Mouse (Mus musculus): ENCODE data around the gene Apc2.

The Apc2 gene

DNA sequence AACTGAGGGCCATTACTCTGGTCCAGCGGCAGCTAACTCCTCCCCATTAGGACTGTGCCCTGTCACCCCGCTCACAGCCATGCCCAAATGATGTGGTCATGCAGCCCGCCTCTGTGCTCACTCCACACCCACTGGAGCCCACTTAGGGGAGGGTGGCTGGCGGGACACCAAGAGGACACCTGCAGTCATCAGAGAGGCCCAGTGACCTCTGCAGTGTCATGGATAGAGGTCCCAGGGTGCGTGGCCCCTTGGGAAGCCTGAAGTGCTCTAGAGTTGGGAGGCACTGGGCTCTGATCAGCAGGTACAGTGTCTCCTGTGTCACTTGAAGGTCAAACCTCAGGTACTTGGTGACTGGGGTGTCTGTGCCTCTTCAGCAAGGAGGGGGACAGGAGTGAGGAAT, 1.0 kb downstream of the Apc2 start:
- DNase-seq: peak in 1 of 2 experiments; percentile 44

DNA sequence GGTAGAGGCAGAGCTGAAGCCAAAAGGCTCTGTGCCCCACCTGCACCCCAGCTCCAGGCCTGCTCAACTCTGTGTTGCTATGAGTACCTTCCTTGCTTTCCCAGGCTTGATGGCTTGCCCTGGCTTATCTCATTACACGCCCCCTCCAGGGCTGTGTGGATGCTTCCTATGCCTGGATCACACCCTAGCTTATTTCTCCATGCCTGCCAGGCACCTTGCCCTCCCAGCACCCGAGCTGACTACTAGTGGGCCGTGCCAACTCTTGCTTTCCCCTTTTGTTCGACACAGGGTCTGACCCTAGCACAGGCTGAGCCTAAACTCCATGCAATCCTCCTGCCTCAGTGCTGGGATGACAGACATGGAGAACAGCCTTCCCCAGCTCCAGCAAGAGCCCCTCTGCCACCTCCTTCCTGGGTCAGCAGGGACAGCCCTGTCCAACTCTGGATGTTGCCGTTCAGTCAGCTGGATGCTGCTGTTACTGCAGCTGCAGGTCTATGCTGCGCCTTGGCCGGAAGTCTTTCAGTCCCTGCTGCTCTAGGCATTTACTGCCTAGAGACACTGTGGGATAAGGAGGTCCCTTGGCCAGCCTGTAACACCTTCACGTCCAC, 1.9 kb downstream of the Apc2 start:
- peak in 1 of 2 experiments; percentile 40 for DNase-seq

DNA sequence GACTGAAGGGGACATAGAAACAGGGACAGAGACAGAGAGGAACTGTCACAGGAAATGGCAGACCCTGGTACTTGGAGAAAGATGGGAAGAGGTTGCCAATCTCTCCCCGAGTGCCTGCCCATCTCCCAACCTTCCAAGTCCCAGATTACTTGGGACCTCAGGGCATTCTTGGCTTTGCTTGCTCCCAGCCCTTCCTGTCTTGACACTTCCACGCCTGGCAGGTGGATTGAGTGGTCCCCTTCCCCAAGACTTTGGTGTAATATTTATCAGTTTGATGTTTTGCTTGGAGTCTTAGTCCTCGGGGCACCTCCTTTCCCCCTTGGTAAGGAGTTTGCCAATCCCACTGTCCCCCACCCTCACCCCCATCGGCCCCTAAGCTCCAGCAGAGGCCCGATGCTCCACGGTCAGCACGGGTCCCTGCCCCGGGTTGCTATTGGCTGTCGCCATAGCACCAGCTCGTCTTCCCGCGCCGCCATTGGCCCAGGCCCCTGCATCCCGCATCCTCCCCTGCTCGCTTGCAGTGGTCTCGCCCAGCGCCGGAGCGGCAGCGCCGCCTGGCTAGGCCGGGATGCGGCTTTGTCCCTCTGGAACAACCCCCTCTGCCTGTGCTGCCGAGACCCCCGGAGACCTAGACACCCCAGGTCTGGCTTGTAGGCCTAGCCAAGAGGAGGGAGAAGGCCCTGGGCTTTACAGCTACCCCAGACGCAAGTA, 2.9 kb downstream of the Apc2 start:
- DNase-seq: peak; percentile 95 to 97

DNA sequence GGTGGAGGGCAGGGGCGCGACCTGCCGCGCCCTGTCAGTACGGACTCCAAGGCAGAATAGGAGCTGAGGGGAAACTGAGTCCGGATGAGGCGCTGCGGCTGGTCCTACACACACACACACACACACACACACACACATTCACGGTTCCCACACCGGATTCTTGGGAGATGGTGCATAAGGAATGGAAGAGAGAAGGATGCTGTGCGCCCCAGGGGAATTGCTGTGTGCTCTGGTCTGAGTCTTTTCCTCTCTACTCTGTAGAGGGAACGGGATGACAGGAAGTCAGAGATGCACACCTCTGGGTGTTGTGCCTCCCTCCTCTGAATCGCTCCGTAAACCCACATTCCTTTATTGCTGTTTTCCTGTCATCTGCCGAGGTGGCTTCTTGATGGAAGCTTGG, 3.5 kb downstream of the Apc2 start:
- no peak for DNase-seq

DNA sequence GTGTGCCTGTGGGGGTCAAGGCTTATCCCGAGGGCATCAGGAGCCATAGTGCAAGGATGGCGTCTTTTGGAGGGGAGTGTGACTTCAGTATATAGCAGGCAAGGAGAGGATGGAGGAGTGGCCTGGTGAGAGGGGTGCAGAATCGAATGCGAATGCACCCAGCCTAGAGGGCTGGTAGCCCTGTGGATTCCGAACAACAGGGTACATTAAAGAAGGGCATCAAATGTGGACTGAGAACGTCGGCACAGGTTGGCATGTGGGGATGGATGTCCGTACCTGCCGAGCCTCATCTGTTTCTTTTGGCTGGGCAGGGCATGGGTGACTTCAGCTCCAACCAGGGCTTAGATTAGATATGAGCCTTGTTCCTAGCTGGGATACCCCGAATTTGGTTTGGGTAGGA, 4.0 kb downstream of the Apc2 start:
- DNase-seq: peak in 1 of 2 experiments; percentile 43

DNA sequence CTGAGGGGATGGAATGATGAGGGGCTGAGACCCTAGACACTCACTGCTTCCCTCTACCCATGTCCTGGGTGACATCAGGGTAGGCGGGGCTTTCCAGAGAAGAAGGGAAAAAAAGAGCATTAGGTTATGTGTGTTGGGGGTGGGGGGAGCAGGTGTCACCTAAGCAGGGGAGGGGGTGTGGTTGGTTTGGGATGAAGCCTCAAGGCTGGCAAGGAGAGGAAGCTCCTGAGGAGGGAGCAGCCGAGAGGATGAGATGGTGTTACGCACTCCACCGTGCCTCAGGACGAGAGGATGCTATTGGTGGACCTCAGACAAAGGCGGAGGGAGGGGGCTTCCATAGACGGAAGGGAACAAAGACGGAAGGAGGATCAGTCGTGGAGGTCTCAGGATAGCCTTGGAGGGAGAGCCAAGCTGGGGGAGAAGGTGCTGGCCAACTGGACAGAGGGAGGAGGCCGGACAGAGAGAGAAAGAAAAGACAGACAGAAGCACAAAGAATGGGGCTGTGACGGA, 5.0 kb downstream of the Apc2 start:
- DNase-seq: peak in 1 of 2 experiments; percentile 40

DNA sequence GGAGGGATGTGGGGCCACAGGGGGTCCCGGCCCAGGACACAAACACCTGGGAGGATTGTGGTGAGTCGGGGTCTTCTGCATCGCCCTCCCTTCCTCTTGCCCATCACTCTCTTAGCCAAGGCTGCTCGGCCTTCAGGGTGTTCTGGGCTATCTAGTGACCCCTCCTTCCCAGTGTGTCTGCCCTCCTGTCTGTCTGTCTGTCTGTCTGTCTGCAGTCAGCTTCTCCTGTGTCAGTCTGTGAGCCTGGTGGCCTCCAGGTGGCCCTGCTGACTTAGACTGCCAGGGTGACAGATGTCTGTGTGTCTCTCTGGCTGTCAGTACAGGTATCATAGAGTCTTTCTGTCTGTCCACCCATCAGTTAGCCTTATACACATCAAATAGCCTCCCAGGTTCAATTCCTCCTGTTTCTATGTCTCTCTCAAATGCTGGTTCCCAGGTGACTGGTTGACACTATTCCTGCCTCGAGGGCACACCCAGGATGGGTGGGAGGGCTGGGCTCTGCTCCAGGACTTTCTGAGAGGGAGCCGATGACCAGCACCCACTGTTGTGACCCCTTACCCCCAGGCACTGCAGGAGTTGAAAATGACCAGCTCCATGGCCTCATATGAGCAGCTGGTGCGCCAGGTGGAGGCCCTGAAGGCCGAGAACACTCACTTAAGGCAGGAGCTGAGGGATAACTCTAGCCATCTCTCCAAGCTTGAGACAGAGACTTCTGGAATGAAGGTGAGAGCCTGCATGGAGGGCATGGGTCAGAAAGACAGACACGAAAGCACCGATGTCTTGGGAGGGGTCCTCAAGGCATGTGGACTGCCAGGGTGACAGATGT, 5.7 kb downstream of the Apc2 start:
- peak in 1 of 2 experiments; percentile 46 for DNase-seq

DNA sequence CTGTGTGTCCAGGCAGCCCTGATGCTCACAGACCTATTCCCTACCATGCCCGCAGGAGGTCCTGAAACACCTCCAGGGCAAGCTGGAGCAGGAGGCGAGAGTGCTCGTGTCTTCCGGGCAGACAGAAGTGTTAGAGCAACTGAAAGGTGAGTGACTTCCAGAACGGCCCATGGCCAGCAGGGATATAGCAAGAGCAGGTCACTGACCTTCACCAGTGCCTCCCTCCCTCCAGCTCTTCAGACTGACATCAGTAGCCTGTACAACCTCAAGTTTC, 6.2 kb downstream of the Apc2 start:
- peak in 1 of 2 experiments; percentile 43 for DNase-seq

DNA sequence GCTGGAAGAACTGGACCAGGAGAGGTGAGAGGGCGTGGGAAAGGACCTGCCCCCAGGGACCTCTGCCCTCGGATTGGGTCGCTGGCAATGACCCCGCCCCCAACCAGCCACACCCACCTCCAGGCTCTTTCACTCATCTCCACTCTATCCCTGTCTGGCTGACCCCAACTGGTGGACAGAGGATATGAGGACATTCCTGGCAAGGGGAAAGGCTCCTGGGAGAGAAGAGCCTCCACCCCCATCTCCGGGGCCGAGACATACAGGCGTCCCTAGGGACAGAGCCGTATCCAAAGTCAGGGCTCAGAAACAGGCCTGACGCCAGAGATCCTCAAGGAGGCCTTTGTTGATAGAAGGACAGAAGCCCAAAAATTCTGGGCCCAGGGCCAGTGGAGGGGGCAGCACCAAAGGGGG, 6.7 kb downstream of the Apc2 start:
- peak; percentile 58 for DNase-seq

DNA sequence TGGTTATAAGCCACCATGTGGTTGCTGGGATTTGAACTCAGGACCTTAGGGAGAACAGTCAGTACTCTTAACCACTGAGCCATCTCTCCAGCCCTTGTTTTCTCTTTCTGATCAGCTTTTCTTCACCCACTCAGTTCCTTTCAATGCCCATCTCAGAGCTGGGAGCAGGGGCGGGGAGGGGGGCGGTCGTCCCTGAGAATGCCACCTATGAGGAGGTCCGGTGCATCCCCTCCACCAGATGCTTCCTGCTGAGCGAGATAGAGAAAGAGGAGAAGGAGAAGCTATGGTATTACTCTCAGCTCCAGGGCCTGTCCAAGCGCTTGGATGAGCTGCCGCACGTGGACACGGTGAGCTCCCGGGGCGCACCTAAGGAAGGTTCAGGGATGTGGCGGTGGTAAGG, 8.7 kb downstream of the Apc2 start:
- no peak for DNase-seq

DNA sequence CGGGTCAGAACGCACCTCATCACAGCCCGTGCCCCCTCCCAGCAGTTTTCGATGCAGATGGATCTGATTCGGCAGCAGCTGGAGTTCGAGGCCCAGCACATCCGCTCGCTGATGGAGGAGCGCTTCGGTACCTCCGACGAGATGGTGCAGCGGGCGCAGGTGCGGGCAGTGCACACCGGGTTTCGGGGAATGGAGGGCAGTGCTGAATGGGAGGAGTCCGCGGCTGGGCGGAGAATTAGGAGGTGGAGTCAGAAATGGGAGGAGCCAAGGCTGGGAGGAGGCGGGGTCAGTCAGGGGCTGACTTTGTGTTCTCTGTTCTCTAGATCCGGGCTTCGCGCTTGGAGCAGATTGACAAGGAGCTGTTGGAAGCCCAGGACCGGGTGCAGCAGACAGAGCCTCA, 9.1 kb downstream of the Apc2 start:
- DNase-seq: peak; percentile 15 to 33

DNA sequence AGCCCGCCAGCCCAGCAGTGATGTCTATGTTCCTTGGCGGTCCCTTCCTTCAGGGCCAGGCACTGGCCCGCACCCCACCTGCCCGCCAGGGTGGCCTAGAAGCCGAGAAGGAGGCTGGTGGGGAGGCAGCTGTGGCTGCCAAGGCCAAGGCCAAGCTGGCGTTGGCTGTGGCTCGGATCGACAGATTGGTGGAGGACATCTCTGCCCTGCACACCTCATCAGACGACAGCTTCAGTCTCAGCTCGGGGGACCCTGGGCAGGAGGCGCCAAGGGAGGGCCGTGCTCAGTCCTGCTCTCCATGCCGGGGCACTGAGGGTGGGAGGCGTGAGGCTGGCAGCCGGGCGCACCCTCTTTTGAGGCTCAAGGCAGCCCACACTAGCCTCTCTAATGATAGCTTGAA, 15.8 kb downstream of the Apc2 start:
- peak; percentile 45 to 53 for DNase-seq

DNA sequence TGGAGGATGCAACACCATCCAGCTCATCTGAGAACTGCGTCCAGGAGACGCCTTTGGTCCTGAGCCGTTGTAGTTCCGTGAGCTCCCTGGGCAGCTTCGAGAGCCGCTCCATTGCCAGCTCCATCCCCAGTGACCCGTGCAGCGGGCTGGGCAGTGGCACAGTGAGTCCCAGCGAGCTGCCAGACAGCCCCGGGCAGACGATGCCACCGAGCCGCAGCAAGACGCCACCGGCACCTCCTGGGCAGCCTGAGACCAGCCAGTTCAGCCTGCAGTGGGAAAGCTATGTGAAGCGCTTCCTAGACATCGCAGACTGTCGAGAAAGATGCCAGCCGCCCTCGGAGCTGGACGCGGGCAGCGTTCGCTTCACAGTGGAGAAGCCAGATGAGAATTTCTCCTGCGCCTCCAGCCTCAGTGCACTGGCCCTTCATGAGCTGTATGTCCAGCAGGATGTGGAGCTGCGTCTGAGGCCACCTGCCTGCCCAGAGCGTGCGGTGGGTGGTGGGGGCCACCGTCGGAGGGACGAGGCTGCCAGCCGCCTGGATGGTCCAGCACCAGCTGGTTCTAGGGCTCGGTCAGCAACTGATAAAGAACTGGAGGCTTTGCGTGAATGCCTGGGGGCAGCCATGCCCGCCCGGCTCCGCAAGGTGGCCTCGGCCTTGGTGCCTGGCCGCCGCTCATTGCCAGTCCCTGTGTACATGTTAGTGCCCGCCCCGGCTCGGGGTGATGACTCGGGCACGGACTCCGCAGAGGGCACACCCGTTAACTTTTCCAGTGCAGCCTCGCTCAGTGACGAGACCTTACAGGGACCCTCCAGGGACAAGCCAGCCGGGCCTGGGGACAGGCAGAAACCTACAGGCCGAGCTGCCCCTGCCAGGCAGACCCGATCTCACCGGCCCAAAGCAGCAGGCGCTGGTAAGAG, 17.1 kb downstream of the Apc2 start:
- DNase-seq: peak; percentile 53 to 64

DNA sequence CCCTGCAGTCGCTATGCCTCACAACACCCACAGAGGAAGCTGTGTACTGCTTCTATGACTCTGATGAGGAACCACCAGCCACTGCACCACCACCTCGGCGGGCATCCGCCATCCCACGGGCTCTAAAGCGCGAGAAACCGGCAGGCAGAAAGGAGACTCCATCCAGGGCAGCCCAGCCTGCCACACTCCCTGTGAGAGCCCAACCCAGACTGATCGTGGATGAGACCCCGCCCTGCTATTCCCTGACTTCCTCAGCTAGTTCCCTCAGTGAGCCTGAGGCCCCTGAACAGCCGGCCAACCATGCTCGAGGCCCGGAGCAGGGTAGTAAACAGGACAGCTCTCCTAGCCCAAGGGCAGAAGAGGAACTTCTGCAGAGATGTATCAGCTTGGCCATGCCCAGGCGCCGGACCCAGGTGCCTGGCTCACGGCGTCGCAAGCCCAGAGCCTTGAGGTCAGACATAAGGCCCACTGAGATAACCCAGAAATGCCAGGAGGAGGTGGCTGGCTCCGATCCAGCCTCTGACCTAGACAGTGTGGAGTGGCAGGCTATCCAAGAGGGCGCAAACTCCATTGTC, 17.9 kb downstream of the Apc2 start:
- peak; percentile 67 to 72 for DNase-seq

DNA sequence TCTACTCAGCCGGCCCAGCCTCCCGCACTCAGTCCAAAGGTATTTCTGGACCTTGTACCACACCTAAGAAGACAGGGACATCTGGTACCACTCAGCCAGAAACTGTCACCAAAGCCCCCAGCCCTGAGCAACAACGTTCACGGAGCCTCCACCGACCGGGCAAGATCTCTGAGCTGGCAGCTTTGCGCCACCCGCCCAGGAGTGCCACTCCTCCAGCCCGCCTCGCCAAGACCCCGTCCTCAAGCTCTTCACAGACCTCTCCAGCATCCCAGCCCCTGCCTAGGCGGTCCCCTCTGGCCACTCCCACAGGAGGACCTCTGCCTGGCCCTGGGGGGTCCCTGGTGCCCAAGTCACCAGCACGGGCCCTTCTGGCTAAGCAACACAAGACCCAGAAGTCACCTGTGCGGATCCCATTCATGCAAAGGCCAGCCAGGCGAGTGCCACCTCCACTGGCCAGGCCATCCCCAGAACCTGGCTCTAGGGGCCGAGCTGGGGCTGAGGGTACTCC, 18.8 kb downstream of the Apc2 start:
- peak in 1 of 2 experiments; percentile 18 for DNase-seq

DNA sequence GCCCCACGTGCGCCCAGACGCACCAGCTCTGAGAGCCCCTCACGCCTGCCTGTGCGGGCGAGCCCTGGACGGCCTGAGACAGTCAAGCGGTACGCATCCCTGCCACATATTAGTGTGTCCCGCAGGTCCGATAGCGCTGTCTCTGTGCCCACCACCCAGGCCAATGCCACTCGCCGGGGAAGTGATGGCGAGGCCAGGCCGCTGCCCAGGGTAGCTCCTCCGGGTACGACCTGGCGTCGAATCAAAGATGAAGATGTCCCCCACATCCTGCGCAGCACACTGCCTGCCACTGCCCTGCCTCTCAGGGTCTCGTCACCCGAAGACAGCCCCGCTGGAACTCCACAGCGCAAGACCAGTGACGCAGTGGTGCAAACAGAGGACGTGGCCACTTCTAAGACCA, 19.5 kb downstream of the Apc2 start:
- DNase-seq: no peak

DNA sequence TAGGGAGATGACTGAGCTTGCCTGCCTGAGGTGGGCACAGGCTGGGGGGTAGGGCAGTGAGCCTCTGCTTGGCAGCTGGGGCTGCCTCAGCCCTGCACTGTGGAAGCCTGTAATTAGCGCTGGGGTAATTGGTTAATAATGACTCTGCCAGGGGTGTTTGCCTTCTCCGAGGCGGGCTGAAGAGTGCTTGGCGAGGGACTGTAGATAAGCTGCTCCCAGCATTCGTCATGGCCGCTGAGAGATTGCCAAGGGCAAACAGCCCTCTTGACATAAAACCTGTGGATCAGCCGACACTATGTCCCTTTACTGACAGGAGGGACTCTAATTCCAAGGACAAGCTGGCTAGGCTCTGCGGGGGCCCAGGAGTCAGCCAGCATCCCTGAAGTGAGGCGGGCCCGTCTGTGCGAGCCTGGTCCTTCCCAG, 20.6 kb downstream of the Apc2 start:
- peak in 1 of 2 experiments; percentile 26 for DNase-seq

DNA sequence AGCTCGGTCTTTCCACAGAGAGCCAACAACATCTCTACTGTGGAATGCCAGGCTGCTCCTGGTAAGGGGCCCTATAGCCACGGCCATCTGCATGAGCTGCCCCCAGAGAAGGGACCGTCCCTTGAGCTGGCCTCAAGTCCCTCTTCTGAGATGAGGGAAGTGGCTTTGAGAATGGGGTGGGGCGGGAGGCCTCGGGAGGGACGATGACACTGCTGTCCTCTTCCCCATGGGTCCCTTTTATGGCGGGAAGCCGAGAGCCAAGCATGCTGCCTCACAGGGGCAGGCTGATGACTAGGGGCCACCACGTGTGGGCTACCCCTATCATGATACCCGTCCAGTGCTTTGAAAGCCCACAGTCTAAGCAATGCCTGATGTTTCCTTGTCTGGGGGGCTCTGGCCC, 21.2 kb downstream of the Apc2 start:
- no peak for DNase-seq

DNA sequence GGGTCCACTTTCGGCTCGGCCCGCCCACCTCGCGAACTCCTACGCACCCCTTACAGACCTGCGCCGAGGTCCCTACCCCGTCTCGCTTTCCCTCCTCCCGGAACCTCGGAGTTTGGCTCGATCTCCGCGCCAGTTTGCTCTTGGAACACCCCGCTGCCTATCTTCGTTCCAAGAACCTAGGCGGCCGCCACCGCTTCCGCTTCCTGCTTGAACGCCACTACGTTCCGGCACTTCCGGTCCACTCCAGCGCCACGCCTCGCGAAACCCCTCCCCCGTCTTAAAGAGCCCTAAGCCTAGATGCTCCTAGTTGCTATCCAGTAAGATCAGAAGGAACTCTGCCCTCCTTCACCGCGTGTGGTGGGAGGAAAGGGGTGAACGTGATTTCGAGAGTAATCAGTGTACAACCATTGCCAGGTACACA, 24.6 kb downstream of the Apc2 start, which contains the start of gene 2310011J03Rik:
2310011J03Rik (minus strand) TSS at position 198 of the 421 bp plus-strand sequence.
- peak; percentile 90 to 95 for DNase-seq

DNA sequence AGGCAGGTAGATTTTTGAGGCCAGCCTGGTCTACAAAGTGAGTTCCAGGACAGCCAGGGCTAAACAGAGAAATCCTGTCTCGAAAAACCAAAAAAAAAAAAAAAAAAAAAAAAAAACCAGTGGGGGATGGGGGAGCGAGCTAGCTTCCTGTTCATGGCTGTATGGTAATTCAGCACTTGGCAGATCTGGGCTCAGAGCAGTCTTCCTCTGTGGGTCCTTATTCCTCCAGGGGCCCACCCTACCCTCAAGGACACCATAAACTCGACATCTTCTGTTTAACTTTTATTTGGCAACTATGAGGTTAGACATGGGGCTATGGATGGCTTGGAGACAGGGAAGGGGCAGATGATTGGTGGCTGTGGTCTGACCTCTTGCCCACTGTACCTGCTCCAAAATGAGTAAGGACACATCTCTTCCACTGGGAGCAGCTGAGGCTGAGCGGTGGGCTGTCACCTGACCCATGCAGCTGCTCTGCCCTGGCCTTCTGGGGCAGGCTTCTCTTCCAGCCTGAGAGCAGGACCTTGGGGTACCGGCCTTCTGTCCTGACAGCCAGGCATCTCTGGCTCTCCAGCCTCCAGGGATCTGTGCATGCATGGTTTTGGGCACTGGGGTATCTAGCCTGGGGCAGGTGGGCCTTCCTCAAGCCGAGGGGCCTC, 25.4 kb downstream of the Apc2 start:
- no peak for DNase-seq
